In genomic region chr11:3452769-3453168, GRCm38 (mm10) we compare ENCODE assay signal across 8 mouse cellular contexts. TPM values are rescaled to one million over a fixed set of nuclear protein-coding genes. Genes with fewer than 3 reads are reported as not detected.
A peak's percentile ranks its signal among the peaks of the same experiment; 100 is the strongest.
DNase-seq lines count a peak whose midpoint lies in the region; ATAC-seq and TF ChIP-seq lines count a peak whose summit lies in the region.

No protein-coding gene starts in this region.

- TF ChIP-seq CTCF in ES-Bruce4 (IDR thresholded peaks at IDR 0.05; ENCODE audit: low read depth, low read length), result no peak
- no peak for TF ChIP-seq CTCF in hindbrain, postnatal 0 days (IDR thresholded peaks at IDR 0.05; ENCODE audit: low read depth)

- 2% methylated on average over 8 of the region's 9 CpGs for WGBS in embryonic facial prominence, embryonic 12.5 days
- WGBS in hindbrain, postnatal 0 days, result 2% methylated on average over 9 of the region's 9 CpGs
- WGBS in limb, embryonic 15.5 days, result 0% methylated on average over 9 of the region's 9 CpGs

- peak; percentile 12 for DNase-seq in adrenal gland, postnatal 25 days
- no peak for DNase-seq in adrenal gland, adult 2 months
- DNase-seq in hindbrain, postnatal 0 days (ENCODE audit: low spot score), result peak; percentile 49

- ATAC-seq in embryonic facial prominence, embryonic 12.5 days (ENCODE audit: insufficient number of reproducible peaks, insufficient read depth, low FRiP score, low TSS enrichment), result no peak
- peak; percentile 49 for ATAC-seq in hindbrain, postnatal 0 days
- ATAC-seq in limb, embryonic 15.5 days (ENCODE audit: insufficient number of reproducible peaks, low FRiP score, low TSS enrichment, low read depth), result no peak
- no peak for ATAC-seq in frontal cortex, adult (ENCODE audit: low TSS enrichment)

- H3K4me2 ChIP-seq in embryonic facial prominence, embryonic 12.5 days (replicated peaks), result peak overlapping the region; percentile 92
- peak overlapping the region; percentile 82 for H3K4me2 ChIP-seq in hindbrain, postnatal 0 days (ENCODE audit: low read depth, low read length)
- peak overlapping the region; percentile 77 for H3K4me2 ChIP-seq in limb, embryonic 15.5 days
- H3K4me2 ChIP-seq in myocyte (ENCODE audit: low read depth), result peak overlapping the region; percentile 86

- peaks cover 54% of the 10 kb centered on the region for H3K79me2 ChIP-seq in myocyte (ENCODE audit: control insufficient read depth, insufficient read depth)

- H3K9ac ChIP-seq in ES-Bruce4 (ENCODE audit: low read depth, poor library complexity, severe bottlenecking), result peak overlapping the region; percentile 65
- peak overlapping the region; percentile 82 for H3K9ac ChIP-seq in embryonic facial prominence, embryonic 12.5 days
- H3K9ac ChIP-seq in hindbrain, postnatal 0 days (replicated peaks; ENCODE audit: low read length), result peak overlapping the region; percentile 86
- H3K9ac ChIP-seq in limb, embryonic 15.5 days, result peak overlapping the region; percentile 85

- TF ChIP-seq EP300 in ES-Bruce4 (IDR thresholded peaks at IDR 0.05; ENCODE audit: insufficient read depth, low read depth, low read length), result no peak

- H3K9me3 ChIP-seq in ES-Bruce4 (replicated peaks; ENCODE audit: control insufficient read depth, insufficient read depth, low read length, poor library complexity, severe bottlenecking), result no peaks in the 10 kb centered on the region
- H3K9me3 ChIP-seq in embryonic facial prominence, embryonic 12.5 days, result no peaks in the 10 kb centered on the region
- no peaks in the 10 kb centered on the region for H3K9me3 ChIP-seq in hindbrain, postnatal 0 days (ENCODE audit: low read length)
- no peaks in the 10 kb centered on the region for H3K9me3 ChIP-seq in limb, embryonic 15.5 days

- H3K4me3 ChIP-seq in ES-Bruce4 (ENCODE audit: low read depth, low read length), result peak overlapping the region; percentile 93
- peak overlapping the region; percentile 91 for H3K4me3 ChIP-seq in embryonic facial prominence, embryonic 12.5 days
- H3K4me3 ChIP-seq in hindbrain, postnatal 0 days (ENCODE audit: low read length), result peak overlapping the region; percentile 88
- peak overlapping the region; percentile 95 for H3K4me3 ChIP-seq in limb, embryonic 15.5 days
- H3K4me3 ChIP-seq in myocyte, result peak overlapping the region; percentile 98

- TF ChIP-seq POLR2A in ES-Bruce4 (IDR thresholded peaks at IDR 0.05; ENCODE audit: insufficient read depth, low read length) (no peak), myocyte (IDR thresholded peaks at IDR 0.05; ENCODE audit: insufficient read length, low read depth) (no peak)

- H3K27ac ChIP-seq in ES-Bruce4 (ENCODE audit: insufficient read depth, low read length), result peak overlapping the region; percentile 73
- peak overlapping the region; percentile 89 for H3K27ac ChIP-seq in embryonic facial prominence, embryonic 12.5 days
- H3K27ac ChIP-seq in hindbrain, postnatal 0 days, result peak overlapping the region; percentile 91
- peak overlapping the region; percentile 95 for H3K27ac ChIP-seq in limb, embryonic 15.5 days

- H3K36me3 ChIP-seq in ES-Bruce4 (ENCODE audit: control insufficient read depth, insufficient read depth, low read length, poor library complexity, severe bottlenecking) (no peaks in the 10 kb centered on the region), myocyte (ENCODE audit: control insufficient read depth, insufficient read depth) (peaks cover 3% of the 10 kb centered on the region)
- H3K36me3 ChIP-seq in embryonic facial prominence, embryonic 12.5 days, result peaks cover 7% of the 10 kb centered on the region
- no peaks in the 10 kb centered on the region for H3K36me3 ChIP-seq in hindbrain, postnatal 0 days (ENCODE audit: insufficient read depth, low read length)
- peaks cover 12% of the 10 kb centered on the region for H3K36me3 ChIP-seq in limb, embryonic 15.5 days

- H3ac ChIP-seq in myocyte (ENCODE audit: control insufficient read depth, insufficient read length), result peak overlapping the region; percentile 39

- H3K4me1 ChIP-seq in ES-Bruce4 (ENCODE audit: control insufficient read depth, insufficient read depth, low read length), result peaks cover 2% of the 10 kb centered on the region
- H3K4me1 ChIP-seq in embryonic facial prominence, embryonic 12.5 days, result peaks cover 10% of the 10 kb centered on the region
- H3K4me1 ChIP-seq in hindbrain, postnatal 0 days (ENCODE audit: insufficient read depth, low read length), result peaks cover 7% of the 10 kb centered on the region; the same call in 1 of the 2 replicates
- H3K4me1 ChIP-seq in limb, embryonic 15.5 days, result peaks cover 14% of the 10 kb centered on the region

- H3K27me3 ChIP-seq in ES-Bruce4 (ENCODE audit: control insufficient read depth, insufficient read depth, low read length, poor library complexity, severe bottlenecking) (no peaks in the 10 kb centered on the region), myocyte (ENCODE audit: control insufficient read depth, insufficient read depth, insufficient read length) (no peaks in the 10 kb centered on the region)
- H3K27me3 ChIP-seq in embryonic facial prominence, embryonic 12.5 days, result no peaks in the 10 kb centered on the region
- H3K27me3 ChIP-seq in hindbrain, postnatal 0 days (ENCODE audit: insufficient read depth, low read length), result no peaks in the 10 kb centered on the region
- H3K27me3 ChIP-seq in limb, embryonic 15.5 days, result no peaks in the 10 kb centered on the region

TF ChIP-seq in myocyte, 11 proteins besides CTCF, POLR2A, EP300 and RAD21 (continues in another document):
- TF ChIP-seq REST (IDR thresholded peaks at IDR 0.05; ENCODE audit: insufficient read depth, insufficient read length), result no peak
- no peak for TF ChIP-seq CEBPB (IDR thresholded peaks at IDR 0.05; ENCODE audit: insufficient read depth, poor library complexity, severe bottlenecking)
- TF ChIP-seq MYOD1 (IDR thresholded peaks at IDR 0.05; ENCODE audit: control insufficient read depth in 1 of 3, insufficient read length in 2 of 3, low read depth in 2 of 3), result no peak
- TF ChIP-seq TCF3 (IDR thresholded peaks at IDR 0.05; ENCODE audit: insufficient read length, low read depth), result no peak
- no peak for TF ChIP-seq MAX (IDR thresholded peaks at IDR 0.05; ENCODE audit: low read depth)
- TF ChIP-seq E2F4 (IDR thresholded peaks at IDR 0.05; ENCODE audit: insufficient read depth), result no peak
- TF ChIP-seq SRF (IDR thresholded peaks at IDR 0.05; ENCODE audit: control insufficient read depth, insufficient read length, low read depth), result no peak
- TF ChIP-seq MYOG (IDR thresholded peaks at IDR 0.05; ENCODE audit: control insufficient read depth in 1 of 3, insufficient read depth in 1 of 3, insufficient read length in 2 of 3, low read depth in 2 of 3), result no peak
- TF ChIP-seq POLR2AphosphoS2 (IDR thresholded peaks at IDR 0.05; ENCODE audit: insufficient read length, low read depth), result no peak
- no peak for TF ChIP-seq USF1 (IDR thresholded peaks at IDR 0.05; ENCODE audit: low read depth)

RNA-seq across cellular contexts. Expression of gene Rnf185, which starts 0.6 kb away (rescaled TPM):
- total RNA-seq in adrenal gland, postnatal 25 days (2021), result 34.3 and 45.8 TPM in 2 replicates
- 10 to 100 TPM; 33.5 to 36.8 TPM for total RNA-seq in adrenal gland, adult 2 months (2021)
- 23.0 and 33.2 TPM in 2 replicates for polyA plus RNA-seq in adrenal gland, adult 2 months (2012; rRNA removed)
- polyA plus RNA-seq in ES-Bruce4 (2011; ENCODE audit: insufficient read depth, insufficient read length, low read depth, missing spikeins) (20.4 and 21.4 TPM in 2 replicates), myocyte (2012; fragmentation: generic; extraction: Trizol) (47.2 TPM)
- 35.7 and 39.5 TPM in 2 replicates for polyA plus RNA-seq in embryonic facial prominence, embryonic 12.5 days (2016; fragmentation: Nextera tagmentation; extraction: Ambion mirVana)
- total RNA-seq in hindbrain, postnatal 0 days (2014; rRNA removed), result 36.1 and 40.2 TPM in 2 replicates
- 31.4 and 36.6 TPM in 2 replicates for polyA plus RNA-seq in hindbrain, postnatal 0 days (2015; fragmentation: Nextera tagmentation; extraction: Ambion mirVana)
- 32.8 and 35.7 TPM in 2 replicates for polyA plus RNA-seq in limb, embryonic 15.5 days (2015; fragmentation: Nextera tagmentation; extraction: Ambion mirVana)

RNA-seq across cellular contexts. Expression of gene Pla2g3, which starts 35.3 kb away (rescaled TPM):
- 0.18 and 0.33 TPM in 2 replicates for total RNA-seq in adrenal gland, postnatal 25 days (2021)
- total RNA-seq in adrenal gland, adult 2 months (2021), result under 1 TPM in 1 of 2 experiments, not detected in 1; 0.14 TPM
- polyA plus RNA-seq in adrenal gland, adult 2 months (2012; rRNA removed), result 0.52 and 0.65 TPM in 2 replicates
- polyA plus RNA-seq in ES-Bruce4 (2011; ENCODE audit: insufficient read depth, insufficient read length, low read depth, missing spikeins) (0.28 TPM in 1 of 2 replicates, not detected in the other), myocyte (2012; fragmentation: generic; extraction: Trizol) (0.62 TPM)
- polyA plus RNA-seq in embryonic facial prominence, embryonic 12.5 days (2016; fragmentation: Nextera tagmentation; extraction: Ambion mirVana), result 0.36 and 0.57 TPM in 2 replicates
- 30.4 and 34.8 TPM in 2 replicates for total RNA-seq in hindbrain, postnatal 0 days (2014; rRNA removed)
- 18.5 and 21.2 TPM in 2 replicates for polyA plus RNA-seq in hindbrain, postnatal 0 days (2015; fragmentation: Nextera tagmentation; extraction: Ambion mirVana)
- polyA plus RNA-seq in limb, embryonic 15.5 days (2015; fragmentation: Nextera tagmentation; extraction: Ambion mirVana), result 1.6 and 2.3 TPM in 2 replicates

RNA-seq across cellular contexts. Expression of gene Limk2, which starts 43.8 kb away (rescaled TPM):
- 27.1 and 44.5 TPM in 2 replicates for total RNA-seq in adrenal gland, postnatal 25 days (2021)
- total RNA-seq in adrenal gland, adult 2 months (2021), result 10 to 100 TPM; 21.3 to 21.7 TPM
- polyA plus RNA-seq in adrenal gland, adult 2 months (2012; rRNA removed), result 30.2 and 40.2 TPM in 2 replicates
- polyA plus RNA-seq in ES-Bruce4 (2011; ENCODE audit: insufficient read depth, insufficient read length, low read depth, missing spikeins), result 186 and 190 TPM in 2 replicates
- 69.1 and 75.1 TPM in 2 replicates for polyA plus RNA-seq in embryonic facial prominence, embryonic 12.5 days (2016; fragmentation: Nextera tagmentation; extraction: Ambion mirVana)
- 206 and 235 TPM in 2 replicates for total RNA-seq in hindbrain, postnatal 0 days (2014; rRNA removed)
- polyA plus RNA-seq in hindbrain, postnatal 0 days (2015; fragmentation: Nextera tagmentation; extraction: Ambion mirVana), result 110 and 113 TPM in 2 replicates
- polyA plus RNA-seq in limb, embryonic 15.5 days (2015; fragmentation: Nextera tagmentation; extraction: Ambion mirVana), result 102 and 108 TPM in 2 replicates
- polyA plus RNA-seq in myocyte (2012; fragmentation: generic; extraction: Trizol), result 37.8 TPM

RNA-seq across cellular contexts. Expression of gene Inpp5j, which starts 51.9 kb away (rescaled TPM):
- 0.90 and 1.3 TPM in 2 replicates for total RNA-seq in adrenal gland, postnatal 25 days (2021)
- 1 to 10 TPM in 1 of 2 experiments, under 1 TPM in 1; 0.72 to 1.8 TPM for total RNA-seq in adrenal gland, adult 2 months (2021)
- polyA plus RNA-seq in adrenal gland, adult 2 months (2012; rRNA removed), result 1.8 and 2.6 TPM in 2 replicates
- polyA plus RNA-seq in ES-Bruce4 (2011; ENCODE audit: insufficient read depth, insufficient read length, low read depth, missing spikeins), result 0.22 TPM in 1 of 2 replicates, not detected in the other
- polyA plus RNA-seq in embryonic facial prominence, embryonic 12.5 days (2016; fragmentation: Nextera tagmentation; extraction: Ambion mirVana), result 0.50 and 0.55 TPM in 2 replicates
- total RNA-seq in hindbrain, postnatal 0 days (2014; rRNA removed), result 9.4 and 11.7 TPM in 2 replicates
- polyA plus RNA-seq in hindbrain, postnatal 0 days (2015; fragmentation: Nextera tagmentation; extraction: Ambion mirVana), result 14.6 and 15.3 TPM in 2 replicates
- polyA plus RNA-seq in limb, embryonic 15.5 days (2015; fragmentation: Nextera tagmentation; extraction: Ambion mirVana), result 0.65 and 0.79 TPM in 2 replicates
- polyA plus RNA-seq in myocyte (2012; fragmentation: generic; extraction: Trizol), result 5.8 TPM
